Mouse (Mus musculus) thymus, adult 2 months (tissue): ENCODE results near the gene Dgkg.

Experiments used
- CTCF ChIP-seq: fragments of 200-500 bp; IDR thresholded peaks from 2 replicates; pipeline ENCODE4 v1.5.1; 2012; ENCODE audit warnings: mild to moderate bottlenecking, control low read depth, low read length, moderate library complexity, borderline replicate concordance; ENCODE audit not compliant: control insufficient read depth, poor library complexity, insufficient read depth; ENCODE audit errors: extremely low read depth
- POLR2A ChIP-seq: fragments of 200-500 bp; IDR thresholded peaks from 2 replicates; pipeline ENCODE4 v1.6.1; 2012; ENCODE audit warnings: mild to moderate bottlenecking, low read length, control low read depth, moderate library complexity; ENCODE audit not compliant: control insufficient read depth, poor library complexity, insufficient read depth; ENCODE audit errors: extremely low read depth

GRCm38 (mm10) chr16:22430211-22430951 lies 226.6 kb downstream of the Dgkg start:
- TF ChIP-seq POLR2A: no peak
- no peak for TF ChIP-seq CTCF
